Mouse (Mus musculus) CD4-positive, CD25-positive, alpha-beta regulatory T cell (primary cell): ENCODE measurements around the gene Krt75. TPM values are rescaled to one million over a fixed set of nuclear protein-coding genes. Genes with fewer than 3 reads are reported as not detected.

ENCODE experiments used
- polyA plus RNA-seq: library from polyadenylated mRNA; unstranded; fragments of 100-300 nt; shearing (Covaris generic); gene quantifications from one replicate; pipeline ENCODE4 v1.2.1, GENCODE M21; 2017

Gene Krt75
- 0.18 TPM for polyA plus RNA-seq

DNA sequence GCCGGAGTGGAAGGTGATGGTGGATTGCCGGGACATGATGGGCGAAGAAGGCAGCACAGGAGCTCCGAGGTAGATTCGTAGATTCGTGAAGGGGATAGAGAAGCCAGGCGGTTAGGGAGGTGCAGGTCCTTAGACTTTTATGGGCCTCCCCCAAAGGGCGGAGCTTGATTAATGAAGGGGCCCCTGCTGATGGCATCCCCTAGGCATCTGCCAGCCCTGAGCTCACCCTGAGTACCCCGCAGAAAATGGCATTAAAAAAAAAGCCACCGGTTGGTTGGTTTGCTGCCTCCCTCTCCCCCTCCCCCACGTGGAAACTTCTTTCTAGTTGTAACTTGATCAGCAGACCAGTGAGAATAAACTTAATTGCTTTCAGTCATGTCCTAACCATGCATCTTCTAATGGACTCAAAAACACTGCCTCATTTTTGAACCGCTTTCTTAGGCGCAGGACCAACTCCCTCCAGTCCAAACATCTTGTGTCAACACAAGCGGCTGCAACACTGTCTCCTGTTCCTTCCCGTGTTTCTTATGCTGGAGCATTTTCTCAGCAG, at the start of gene Krt75:
Gene Krt75 (minus strand): TSS at position 109 of the 550 bp plus-strand sequence.

DNA sequence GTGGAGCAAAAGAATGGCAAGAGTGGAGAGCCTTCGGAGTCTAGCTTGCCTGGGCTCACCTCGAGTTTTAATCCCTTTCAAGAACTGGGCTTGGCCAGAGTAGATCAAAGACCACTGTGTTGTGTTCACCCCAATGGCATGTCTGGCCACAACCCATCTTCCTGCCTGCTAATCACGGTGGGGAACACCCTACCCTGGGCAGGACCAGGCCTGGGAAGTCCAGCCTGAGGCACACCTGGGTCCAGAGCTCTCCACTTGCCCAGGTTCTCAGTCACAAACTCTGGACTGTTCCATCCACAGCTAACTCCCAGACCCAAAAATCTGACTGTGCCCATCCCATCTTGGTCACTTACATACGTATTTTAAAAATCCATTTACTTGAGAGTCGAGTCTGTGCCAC, 10.9 kb downstream of the Krt75 start, which contains the start of gene Krt90:
Gene Krt90 (minus strand): TSS at position 101 of the 400 bp plus-strand sequence.

DNA sequence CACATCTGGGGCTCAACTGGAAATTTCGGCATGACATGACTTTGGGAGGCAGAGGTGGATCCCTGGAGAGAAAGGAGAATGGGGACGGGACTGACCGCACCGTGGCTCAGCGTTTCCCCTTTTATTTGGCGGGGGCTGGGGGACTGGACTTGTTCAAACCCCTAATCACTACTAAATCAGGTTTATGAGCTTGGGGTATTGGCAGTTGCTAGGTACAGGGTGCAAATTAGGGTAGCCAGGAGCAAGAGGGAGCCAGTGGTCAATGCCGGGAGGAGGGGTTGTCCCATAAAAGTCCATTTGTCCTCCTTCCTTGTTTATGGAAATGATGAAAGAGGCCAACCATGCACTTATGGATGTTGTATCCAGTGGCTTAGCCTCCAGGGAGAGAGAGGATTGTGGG, 23.1 kb downstream of the Krt75 start, which contains the start of gene Krt82:
Gene Krt82 (minus strand): TSS at position 101 of the 400 bp plus-strand sequence.

DNA sequence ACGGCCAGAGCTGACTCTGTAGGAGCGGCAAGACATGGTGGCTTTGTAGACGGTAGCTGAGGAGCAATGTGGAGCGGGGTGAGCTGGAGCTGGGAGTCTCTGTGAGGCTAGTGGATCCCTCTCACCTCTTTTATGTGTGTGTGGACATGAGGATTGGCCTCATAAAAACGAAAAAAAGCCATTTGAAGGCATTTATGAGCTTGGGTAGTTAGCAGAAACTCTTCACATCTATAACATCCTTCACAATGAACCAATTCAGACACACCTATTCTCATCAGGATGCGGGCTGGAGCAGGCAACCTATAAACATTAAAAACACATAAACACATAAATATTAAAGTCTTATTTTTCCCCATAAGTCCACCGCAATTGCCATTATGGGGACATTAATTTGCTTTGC, 41.0 kb downstream of the Krt75 start, which contains the start of gene Krt84:
Gene Krt84 (minus strand): TSS at position 101 of the 400 bp plus-strand sequence.

DNA sequence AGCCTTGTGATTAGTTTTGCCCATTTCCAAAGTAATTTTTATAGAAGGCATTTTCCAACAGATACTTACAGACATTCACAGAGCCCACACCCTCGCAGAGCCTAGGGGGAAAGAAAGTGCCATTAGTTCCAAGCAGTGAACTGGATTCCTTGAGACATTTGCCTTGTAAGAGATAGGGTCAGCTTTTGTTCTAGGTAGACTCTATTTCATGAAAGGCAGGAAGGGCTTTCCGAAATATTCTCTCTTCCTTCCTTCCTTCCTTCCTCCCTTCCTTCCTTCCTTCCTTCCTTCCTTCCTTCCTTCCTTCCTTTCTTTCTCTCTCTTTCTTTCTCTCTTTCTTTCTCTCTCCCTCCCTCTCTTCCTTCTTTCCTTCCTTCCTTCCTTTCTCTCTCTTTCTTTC, 56.5 kb downstream of the Krt75 start, which contains the start of gene Gm49425:
Gene Gm49425 (minus strand): TSS at position 101 of the 400 bp plus-strand sequence.

Other genes with a start within 250 kb of the Krt75 start
- 0.06 TPM for gene Krt80, start 203.7 kb downstream of the Krt75 start, polyA plus RNA-seq
- 0.07 TPM for gene Krt7, start 162.9 kb downstream of the Krt75 start, polyA plus RNA-seq
- gene Krt87, start 135.1 kb downstream of the Krt75 start, polyA plus RNA-seq, result 0.16 TPM
- not detected for gene Krt88, start 126.2 kb downstream of the Krt75 start, polyA plus RNA-seq
- gene Krt81, start 110.2 kb downstream of the Krt75 start, polyA plus RNA-seq, result not detected
- not detected for gene Krt86, start 100.4 kb downstream of the Krt75 start, polyA plus RNA-seq
- gene Krt83, start 82.4 kb downstream of the Krt75 start, polyA plus RNA-seq, result 2.7 TPM
- gene Gm49425, start 56.6 kb downstream of the Krt75 start, polyA plus RNA-seq, result not detected
- 0.14 TPM for gene Krt84, start 41.1 kb downstream of the Krt75 start, polyA plus RNA-seq
- gene Krt82, start 23.2 kb downstream of the Krt75 start, polyA plus RNA-seq, result not detected
- not detected for gene Krt90, start 11.0 kb downstream of the Krt75 start, polyA plus RNA-seq
- gene Gm5414, start 54.3 kb upstream of the Krt75 start, polyA plus RNA-seq, result not detected
- not detected for gene Gm5478, start 73.5 kb upstream of the Krt75 start, polyA plus RNA-seq
- gene Krt6b, start 106.4 kb upstream of the Krt75 start, polyA plus RNA-seq, result not detected
- gene Krt6a, start 120.4 kb upstream of the Krt75 start, polyA plus RNA-seq, result not detected
- gene Krt5, start 139.0 kb upstream of the Krt75 start, polyA plus RNA-seq, result not detected
- not detected for gene Krt71, start 169.2 kb upstream of the Krt75 start, polyA plus RNA-seq
- gene Krt72, start 212.6 kb upstream of the Krt75 start, polyA plus RNA-seq, result not detected
- not detected for gene Krt73, start 228.4 kb upstream of the Krt75 start, polyA plus RNA-seq
- not detected for gene Krt2, start 244.3 kb upstream of the Krt75 start, polyA plus RNA-seq